Mouse (Mus musculus) erythroid progenitor cell, adult 5-6 weeks (primary cell): ENCODE results near the gene Olfm3. TPM values are rescaled to one million over a fixed set of nuclear protein-coding genes. Genes with fewer than 3 reads are reported as not detected.

Source experiments
- ATAC-seq: replicated peaks from 2 replicates; pipeline ENCODE4 v1.8.0; 2016; ENCODE audit warnings: moderate number of reproducible peaks, mild to moderate bottlenecking, moderate TSS enrichment, inconsistent platforms; ENCODE audit not compliant: poor library complexity, low FRiP score, severe bottlenecking
- total RNA-seq, 2 experiments: library from RNA; stranded (forward) in 1 of 2; stranded (reverse) in 1 of 2; fragments of 150-400 nt in 1 of 2; fragments of 186-747, 209-891 nt in 1 of 2; gene quantifications; 2 replicates each; pipeline versions ENCODE4 v1.2.3 to v1.2.4; 2015 to 2017; ENCODE audit warnings: low replicate concordance in 2 of 2

Olfm3 gene
- not detected in 2 replicates for total RNA-seq (2015; ENCODE audit: low replicate concordance)
- not detected in 2 replicates for total RNA-seq (2017; ENCODE audit: low replicate concordance)

DNA sequence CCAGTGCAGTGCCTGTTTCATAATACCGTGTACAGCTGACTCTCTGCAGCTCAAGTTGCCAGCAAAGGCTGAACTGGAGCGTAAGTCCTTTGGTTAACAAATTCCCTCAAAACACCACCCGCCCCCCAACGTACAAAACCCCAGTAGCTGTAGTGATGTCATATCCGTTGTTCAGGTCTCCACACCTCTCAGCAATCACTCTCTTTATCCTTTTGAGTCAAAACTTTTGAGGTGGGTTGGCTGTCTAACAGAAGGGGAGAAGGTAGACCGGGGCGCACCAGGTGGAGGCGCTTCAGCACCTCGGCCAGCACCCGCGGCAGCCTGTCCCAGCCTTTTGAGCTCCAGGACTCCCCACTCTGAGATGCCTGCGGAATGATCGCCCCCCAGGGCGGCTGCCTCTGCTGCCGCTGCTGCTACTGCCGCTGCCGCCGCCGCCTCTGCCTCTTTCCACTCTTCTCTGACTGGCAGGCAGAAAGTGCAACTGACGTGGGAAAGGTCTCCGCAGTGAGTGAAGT, at the start of gene Olfm3:
Olfm3 (plus strand) TSS at position 155 of the 515 bp plus-strand sequence.
- no peak for ATAC-seq

DNA sequence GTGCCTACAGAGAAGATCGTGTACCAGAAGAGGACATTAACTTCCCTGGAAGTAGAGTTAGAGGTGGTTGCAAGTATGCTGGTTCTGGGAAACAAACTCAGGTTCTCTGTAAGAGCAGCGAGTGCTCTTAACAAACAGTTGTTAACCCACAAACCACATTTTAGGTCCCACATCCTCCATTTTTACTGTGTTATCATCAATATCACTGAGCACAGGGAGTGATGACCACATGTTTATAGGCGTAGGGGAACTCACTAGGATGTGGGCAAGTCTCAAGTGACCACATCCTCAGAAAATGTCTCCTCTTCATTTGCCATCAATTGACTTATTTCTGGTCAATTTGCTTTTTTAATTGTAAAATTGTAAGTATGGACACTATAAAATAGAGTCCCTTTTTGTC, 14.1 kb upstream of the Olfm3 start:
- ATAC-seq: no peak

DNA sequence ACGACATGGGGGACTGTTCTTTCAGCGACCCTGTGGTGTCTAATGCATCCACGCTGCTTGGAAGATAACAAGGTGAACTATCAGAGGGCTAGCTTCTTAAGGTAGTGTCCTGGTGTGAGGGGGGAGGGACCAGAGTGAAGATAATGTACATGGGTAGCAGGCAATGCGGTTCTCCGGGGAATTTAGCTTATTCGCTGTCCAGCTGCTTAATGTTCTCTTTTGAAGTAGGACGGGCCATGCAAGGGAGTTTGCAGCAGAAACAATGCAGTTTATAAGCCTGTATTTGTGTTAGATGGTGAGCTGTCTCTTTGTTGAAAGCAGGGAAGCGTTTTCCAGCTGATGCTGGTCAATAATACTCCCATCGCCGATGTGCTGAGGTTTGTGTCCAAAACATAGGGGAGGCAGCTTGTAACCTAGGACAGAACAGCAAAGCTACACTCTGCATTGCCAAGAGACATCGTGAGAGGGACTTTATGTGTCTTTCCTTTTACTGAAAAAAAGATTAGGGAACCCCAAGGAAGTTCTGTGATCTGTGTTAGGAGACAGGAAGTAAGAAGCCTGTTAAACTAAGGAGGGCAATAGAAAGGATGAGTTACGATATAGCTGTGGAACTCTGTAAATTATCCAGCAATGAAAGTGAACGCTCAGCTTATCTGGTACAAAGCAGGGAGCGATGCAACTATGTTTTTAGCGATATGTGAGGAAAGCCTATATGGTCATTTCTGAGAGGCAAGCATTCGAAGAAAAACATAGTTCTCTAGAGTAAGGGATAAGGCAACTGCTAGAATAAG, 950 bp downstream of the Olfm3 start:
- ATAC-seq: no peak

DNA sequence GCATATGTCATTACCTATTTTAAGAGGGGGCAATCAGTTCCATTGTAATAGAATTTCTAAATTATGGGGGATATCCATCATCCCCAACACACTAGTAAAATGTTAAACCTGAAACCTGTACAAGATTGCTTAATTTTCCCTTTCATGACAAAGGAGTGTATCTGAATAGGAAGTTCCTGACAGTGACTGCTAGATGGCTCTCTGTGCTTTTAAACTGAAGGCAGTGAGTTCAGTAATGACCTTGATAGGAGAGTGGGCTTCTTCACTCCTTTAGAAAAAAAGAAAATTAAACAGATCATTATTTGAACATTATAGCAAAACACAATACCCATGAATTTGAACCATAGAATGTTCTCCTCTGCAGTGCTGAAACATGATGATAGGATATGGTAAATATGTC, 3.7 kb downstream of the Olfm3 start:
- ATAC-seq: no peak

DNA sequence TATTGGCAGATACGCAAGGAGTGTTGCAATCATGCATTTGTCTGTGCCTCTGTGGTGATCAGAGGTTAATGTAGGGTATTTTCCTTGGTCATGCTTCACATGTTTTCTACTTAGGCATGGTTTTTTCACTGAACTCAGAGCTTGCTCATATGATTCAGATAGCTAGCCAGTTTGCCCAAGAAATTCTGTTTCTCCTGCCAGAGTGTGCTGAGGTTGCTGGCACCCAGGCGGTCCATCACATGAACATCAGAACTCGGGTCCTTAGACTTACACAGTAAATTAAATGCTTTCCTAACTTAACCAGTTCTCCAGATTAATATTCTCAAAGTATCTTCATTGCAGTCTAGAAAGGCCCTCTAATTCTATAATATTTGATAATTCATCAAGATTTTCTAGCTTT, 5.0 kb downstream of the Olfm3 start:
- ATAC-seq: no peak

DNA sequence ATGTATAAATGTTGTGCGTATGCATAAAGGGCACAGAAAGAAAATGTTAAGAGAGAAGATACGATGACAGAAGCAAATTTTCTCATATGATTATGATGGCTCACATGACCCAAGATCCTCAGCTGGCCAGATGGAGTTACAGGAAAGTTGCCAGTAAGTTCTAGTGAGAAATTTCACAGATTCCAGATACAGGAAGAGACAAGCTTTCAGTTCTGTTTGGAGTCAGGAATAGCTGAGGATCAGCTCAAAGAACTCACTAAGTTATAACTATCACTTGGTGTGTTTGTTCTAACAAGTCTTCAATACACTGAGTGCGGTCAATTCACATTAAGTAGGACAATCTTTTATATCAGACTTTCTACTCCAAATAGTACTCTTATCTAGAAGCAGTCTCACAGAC, 16.2 kb downstream of the Olfm3 start:
- ATAC-seq: no peak

DNA sequence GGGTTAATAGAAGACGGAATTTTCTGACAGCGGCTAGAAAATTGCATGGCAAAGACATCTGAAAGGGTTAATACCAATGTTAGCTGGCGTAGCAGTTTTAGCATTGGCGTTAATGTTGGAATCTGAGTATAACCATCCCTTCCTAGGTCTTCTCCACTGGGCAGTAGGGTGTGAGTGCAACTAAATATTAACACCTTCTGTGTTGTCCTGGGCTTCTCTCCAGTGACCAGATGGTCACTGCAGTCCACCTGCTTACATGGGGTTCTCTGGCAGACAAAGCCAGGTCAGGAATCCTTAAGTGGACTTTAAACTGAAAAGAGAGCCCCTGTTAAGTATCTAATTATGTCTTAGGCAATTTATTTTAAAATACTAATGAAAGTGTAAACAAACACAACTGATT, 25.7 kb downstream of the Olfm3 start:
- no peak for ATAC-seq

DNA sequence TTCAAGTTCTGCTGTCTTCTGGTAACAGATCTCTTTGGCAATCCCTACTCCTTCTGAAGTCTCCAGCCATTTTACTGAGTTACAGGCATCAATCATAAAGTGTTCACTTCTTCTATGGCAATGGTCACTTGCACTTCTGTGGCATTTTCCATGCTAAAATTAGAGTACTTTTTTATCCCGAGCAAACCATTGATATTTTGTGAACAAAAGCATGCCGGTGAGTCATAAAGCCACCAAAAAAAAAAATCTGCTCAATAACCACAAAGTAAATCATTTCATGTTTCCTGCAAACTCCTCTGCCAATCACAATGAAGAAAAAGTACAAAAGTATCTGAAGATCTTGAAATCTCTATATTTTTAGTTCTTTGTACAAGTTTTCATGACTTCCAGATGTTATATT, 26.5 kb downstream of the Olfm3 start:
- ATAC-seq: no peak

DNA sequence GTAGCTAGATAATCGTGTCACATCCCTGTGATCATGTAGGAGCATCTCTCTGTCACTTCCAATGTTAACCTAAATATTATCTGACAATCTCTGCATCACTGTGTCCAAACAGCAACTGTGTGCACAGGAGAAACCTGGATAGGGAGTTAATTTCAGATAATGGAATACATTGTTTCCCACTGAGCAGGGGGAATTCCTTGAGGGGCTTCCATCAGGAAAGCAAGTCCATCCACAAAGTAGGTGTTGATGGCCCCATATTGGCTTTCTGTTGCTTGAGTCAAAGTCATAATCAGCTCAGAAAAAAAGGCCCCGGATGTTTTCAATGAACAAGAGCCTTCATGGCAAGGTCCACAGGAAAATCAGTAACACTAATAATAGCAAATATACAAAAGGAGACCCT, 26.9 kb downstream of the Olfm3 start:
- ATAC-seq: no peak

DNA sequence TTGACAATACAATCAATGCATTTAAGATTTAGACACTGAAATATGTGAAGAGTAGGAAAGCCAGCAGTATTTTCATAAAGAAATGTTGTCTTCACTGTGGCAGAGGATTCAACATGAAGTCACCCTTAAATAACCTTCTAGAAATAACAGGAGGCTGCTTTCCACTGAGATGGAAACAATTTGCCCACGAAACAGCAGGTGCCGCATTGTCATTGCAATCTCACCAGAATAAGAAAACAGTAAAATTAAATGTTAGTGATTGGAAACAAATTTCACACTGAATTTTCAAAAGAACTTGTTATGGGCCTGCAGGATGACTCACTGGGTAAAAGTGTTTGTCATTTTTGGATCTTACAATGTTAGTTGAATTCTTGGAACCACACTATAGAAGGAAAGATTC, 29.0 kb downstream of the Olfm3 start:
- ATAC-seq: no peak

DNA sequence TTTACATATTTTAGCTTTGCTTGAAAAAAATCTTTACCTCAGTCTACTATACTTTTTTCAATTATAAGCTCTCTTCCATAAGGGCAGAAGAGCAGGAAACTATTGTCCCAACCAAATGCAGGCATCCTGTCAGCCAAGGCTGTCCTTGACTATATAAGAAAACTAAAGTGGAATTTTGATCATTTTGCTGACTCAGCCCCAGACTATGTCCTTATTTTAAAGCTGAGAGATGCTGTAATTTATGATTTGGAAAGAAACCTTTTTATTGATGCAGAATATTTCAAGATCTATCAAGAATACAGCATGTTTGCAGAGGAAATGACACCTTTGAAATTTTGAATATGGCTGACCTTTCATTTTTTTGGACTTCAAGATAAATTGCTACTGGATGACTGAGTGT, 51.0 kb downstream of the Olfm3 start:
- no peak for ATAC-seq

DNA sequence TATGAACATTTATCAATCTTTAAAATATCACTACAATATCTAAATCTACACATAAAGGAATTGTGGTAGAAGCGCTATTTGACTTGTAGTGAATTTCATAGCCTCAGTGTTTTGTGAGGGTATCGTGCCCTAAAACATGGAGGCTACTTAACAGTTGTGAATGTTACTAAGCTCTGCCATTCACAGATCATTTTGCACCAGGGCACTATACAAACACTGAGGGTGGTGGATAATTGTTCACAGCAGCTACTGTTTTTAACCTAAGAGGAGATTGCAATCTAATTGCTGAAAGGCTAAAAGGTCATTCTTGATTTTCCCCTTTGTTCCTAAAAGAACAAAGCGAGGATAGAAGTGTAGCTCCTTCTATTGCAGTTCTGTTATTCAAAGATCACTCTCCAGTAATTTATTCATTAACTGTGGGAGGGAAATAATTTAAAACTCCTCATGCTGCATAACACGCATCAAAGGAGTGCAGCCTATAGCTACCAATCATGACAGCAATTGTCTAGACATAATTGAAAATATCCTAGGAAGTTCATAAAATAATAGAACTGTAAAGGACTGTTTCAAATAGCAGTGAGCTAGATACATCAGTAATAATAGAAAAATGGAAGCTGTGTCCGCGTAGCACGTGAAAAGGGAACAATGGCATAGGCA, 55.6 kb downstream of the Olfm3 start:
- ATAC-seq: no peak

DNA sequence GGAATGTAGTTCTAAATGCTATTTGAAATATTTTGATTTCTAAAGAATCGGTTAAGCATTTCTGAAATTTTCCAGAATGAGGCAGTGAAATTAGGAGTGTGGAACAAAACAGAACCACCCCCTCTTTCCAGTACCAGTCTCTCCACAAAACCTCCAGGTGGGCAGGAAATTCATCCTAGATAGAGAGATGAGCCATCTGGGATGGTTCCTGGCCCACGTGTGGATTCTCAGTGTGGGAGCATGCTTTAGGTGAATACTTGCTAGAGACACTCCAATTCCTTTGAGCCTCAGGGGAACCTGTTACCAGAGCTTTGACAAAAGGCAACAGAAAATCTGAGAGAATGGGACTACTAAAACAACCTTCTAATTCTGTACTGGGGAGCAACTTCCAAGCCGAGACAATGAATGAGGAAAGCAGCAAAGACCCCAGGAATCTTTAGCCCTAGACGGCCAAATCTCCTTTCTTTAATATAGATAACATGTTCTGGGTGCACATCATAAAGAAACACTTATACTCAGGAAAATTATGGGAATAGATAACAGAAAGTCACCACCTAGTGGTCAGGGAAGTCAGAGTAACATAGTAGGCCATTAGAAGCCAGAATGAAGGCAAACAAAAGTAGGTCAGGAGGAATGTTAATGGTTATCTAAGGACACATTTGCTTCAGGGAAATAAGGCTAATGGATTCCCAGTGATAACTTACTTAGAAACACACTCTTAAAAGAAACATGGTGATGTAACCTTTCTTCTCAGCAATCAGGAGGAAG, 58.6 kb downstream of the Olfm3 start:
- no peak for ATAC-seq

DNA sequence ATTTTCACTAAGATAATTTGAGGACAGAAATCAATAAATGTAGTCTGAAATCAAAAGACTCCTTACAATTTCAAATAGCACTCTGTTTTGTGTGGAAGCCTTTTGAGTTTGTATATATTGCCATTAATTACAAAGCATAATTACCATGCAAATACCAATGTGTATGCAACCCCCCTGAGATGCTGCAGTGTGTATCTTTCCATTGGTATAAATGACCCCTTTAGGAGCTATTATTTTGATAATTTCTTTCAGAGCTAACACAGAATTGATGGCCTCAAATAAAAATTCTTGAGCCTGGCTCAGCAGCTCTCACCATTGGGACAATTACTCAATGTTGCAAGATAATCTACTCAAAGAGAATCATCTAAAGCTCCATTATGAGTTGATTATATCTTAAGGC, 67.3 kb downstream of the Olfm3 start:
- no peak for ATAC-seq

DNA sequence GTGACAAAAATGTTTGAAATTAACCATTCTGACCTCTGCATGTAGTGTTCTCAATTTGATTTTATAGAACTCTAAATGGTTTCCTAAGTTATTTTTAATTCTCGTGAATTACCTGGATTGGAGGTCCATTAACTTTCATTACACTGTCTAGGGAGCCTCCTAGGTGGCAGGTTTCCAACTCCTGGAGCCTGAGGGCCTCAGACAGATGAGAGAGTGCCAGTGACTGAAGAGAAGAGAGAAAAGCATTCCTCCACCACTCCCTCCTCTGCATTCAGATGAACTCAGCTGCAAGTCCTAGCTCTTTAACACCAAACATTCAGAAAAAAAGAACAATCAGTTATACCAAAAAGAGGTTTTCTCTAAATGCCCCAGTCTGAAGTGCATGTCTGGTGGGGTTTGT, 68.6 kb downstream of the Olfm3 start:
- ATAC-seq: no peak

DNA sequence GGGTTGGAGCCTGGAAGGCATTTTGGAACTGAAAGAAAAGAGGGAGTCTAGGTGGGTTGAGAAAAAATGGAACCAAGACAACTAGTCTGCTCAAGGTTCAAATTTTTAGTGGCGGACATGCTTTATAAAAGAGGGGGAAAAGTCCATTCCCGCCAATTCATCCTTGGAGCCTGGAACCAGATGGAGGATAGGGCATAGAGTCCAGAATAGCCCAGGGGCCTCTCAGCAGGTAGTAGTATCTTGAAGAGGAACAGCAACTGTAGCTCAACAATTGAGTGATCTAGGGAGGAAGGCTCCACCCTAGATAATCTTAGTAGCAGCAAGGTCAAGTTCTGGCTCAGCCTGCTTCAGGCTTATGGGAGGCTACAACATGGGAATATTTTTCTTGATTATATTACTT, 87.0 kb downstream of the Olfm3 start:
- no peak for ATAC-seq

DNA sequence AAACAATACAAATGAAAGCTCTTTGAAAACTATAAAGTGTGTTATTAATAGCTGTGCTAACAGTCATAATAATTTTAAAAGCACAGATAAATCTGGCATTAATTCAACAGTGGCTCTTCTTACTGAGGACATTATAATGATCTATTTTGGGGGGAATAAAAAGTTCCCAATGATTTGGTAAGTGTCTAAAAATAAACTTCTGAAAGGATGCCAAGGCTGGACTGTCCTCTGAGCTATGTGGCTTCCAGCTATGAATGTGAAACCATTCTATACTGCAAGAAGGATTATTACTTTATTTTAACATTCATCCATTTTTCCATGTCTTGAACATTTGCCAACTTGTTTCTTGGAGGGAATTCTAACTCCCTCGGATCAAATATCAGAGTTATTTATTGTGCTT, 92.1 kb downstream of the Olfm3 start:
- no peak for ATAC-seq

DNA sequence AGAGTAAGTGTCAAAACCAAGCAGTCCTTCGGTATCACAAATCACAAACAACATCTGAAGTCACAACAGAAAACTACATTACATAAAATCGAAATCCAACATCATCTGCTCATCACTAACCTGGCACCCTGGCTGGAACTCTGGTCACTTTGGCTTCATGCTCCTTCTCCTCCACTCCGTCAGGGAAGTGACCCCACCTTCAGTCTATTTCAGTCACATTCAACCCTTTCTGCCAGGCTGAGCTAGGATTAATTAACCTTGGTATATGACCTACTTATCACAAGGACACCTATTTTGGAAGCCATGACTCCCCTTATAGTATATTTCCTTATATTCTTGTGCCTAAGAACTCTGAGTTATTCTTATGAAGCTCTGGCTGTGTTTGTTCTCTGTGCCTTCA, 123.7 kb downstream of the Olfm3 start:
- no peak for ATAC-seq

DNA sequence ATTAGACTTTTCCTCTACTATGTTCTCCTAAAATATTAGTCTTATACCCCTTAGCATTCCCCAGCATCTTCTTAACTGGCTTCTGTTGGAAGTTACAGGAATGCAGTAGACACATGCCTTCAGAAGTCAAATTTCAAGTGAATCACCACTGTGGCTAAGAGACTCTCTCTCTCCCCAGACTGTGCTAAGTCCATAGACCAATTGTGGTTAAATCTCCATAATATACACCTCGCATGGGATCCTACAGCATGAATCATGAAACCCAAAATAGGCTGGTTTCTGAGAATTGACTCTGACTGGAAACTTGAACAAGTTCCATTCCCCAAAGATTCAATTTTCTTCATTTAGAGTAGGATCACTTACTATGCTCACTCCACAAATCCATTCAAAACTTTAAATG, 124.2 kb downstream of the Olfm3 start:
- no peak for ATAC-seq

DNA sequence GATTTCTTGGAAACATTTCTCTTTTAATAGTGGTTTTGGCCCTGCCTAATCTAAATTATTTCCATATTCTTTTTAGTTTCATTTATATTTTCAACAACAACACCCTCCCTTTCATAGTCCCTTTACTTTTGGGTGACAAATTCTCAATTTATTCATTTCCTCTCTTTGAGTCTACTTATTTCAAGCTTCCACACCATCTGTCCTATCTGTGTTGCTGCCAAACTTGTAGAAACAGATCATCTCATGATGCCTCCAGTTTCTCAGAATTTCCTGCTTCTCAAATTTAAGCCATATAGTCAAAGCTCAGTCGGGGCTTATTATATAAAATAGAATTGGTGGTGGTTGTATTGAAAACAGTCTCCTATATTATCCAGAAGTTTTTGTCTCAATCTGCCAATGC, 124.7 kb downstream of the Olfm3 start:
- ATAC-seq: no peak

DNA sequence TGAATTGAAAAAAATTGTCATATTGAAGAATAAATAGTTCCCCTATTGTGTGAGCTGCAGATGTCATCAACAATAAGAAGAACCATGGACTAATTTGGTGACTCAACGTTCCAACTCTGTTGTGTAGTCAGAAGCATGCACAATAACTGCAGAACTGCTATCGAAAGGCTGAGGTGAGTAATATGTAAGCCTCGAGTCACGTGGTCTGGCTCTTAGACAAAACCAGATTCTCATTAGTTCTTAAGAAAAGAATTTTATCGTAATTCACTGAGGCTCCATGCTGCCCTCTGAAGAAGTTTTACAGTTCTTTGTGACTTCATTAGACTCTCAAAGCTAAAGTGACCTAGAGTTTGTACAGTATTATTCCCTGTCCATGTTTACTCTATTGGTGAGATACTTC, 145.2 kb downstream of the Olfm3 start:
- ATAC-seq: no peak
